Mouse (Mus musculus) kidney, postnatal 10 days (tissue): ENCODE data around the gene Cd248.
A peak's percentile ranks its signal among the peaks of the same experiment; 100 is the strongest.

Source experiments
- DNase-seq: peaks from one replicate; pipeline ENCODE4 v3.0.0; 2021; ENCODE audit warnings: mixed read lengths

Gene Cd248

DNA sequence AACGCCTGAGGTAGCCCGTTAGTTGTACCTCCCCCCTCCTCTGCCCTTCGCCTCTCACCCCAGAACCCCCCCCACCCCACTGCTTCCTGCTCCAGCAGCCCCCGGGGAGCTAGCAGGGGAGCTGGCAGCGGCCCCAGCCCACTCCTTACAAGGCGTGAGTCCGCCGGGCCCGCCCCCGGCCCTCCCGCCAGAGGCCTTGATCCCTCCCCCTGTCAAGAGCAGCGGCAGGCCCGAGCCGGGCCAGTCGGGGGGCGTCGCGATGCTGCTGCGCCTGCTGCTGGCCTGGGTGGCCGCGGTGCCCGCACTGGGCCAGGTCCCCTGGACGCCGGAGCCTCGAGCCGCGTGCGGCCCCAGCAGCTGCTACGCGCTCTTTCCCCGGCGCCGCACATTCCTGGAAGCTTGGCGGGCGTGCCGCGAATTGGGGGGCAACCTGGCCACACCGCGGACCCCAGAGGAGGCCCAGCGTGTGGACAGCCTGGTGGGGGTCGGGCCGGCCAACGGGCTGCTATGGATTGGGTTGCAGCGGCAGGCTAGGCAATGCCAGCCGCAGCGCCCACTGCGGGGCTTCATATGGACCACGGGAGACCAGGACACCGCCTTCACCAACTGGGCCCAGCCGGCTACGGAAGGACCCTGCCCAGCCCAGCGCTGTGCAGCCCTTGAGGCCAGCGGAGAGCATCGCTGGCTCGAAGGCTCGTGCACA lies at the start of gene Cd248:
Cd248 (plus strand) TSS at position 212 of the 703 bp plus-strand sequence.
- DNase-seq: peak; percentile 92

DNA sequence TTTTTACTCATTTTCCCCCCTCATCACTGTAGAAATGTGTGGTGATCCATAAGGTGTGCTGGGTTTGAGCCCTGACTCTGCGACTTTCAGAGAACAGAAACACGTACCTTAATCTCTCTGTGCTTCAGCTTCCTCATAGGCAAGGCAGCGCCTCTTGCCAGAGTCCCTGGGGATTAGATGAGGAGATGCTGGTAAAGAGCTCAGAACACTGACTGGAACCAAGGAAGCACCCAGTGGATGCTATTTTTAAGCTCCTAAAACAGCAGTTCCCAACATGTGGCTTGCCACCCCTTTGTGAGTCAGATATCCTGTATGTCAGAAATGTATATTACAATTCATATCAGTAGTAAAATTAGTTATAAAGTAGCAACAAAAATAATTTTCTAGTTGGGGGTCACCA lies 49.7 kb upstream of the Cd248 start:
- no peak for DNase-seq

- no peak for DNase-seq
Measured at GRCm38 (mm10) chr19:5021416-5021815, 46.5 kb upstream of the Cd248 start.

DNA sequence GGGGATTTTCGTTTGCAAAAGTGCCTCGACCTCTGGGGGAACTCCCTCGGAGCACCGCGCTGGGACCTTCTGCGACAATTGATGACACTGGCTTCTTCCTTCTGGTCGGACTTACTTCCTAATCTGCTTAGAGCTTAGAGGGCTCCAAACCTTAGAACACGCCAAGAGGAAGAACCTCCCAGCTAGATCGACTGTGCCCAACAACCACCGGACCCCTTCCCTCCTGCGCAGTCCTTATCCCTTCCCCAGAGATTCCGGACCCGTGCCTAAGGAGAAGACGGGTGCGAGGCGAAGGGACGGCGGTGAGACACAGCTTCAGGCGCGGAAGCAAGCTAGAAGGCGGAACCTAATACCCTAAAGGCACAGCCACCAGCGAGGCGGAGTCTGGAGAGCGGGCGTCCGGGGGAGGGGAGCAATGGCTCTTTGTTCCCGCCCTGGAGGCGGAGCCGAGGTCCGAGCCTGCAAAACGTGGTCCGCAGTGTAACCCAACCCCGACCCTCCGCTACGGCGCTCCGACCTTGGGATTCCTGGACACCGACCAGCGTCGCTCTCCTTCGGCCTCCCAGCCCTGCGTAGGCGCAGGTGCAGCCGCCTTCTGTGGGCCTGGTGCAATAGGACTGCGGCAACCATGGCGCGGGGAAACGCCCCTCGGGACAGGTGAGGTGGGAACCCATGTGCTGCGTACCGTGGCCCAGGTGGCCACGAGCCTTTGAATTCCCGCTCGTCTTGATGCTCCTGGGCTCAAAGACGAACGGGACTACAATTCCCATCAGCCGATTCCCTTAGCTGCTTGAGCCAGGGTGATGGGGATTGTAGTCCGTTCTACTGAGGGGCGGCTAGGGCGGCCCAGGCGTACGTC lies 44.0 kb upstream of the Cd248 start, which contains the start of gene Slc29a2:
Slc29a2 (plus strand) TSS at position 240 of the 859 bp plus-strand sequence.
- peak; percentile 95 for DNase-seq

DNA sequence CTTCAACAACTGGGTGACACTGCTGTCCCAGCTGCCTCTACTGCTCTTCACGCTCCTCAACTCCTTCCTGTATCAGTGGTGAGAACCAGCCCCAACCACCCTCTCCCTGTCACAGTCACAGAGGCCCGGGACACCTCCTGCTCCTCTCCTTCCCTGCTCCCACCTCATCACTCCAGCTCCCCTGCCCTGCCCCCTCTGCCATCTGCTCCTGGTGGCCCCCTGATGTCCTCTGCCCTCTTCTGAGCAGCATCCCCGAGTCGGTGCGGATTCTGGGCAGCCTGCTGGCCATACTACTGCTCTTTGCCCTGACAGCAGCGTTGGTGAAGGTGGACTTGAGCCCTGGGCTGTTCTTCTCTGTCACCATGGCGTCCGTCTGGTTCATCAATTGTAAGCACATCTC lies 41.8 kb upstream of the Cd248 start:
- no peak for DNase-seq

DNA sequence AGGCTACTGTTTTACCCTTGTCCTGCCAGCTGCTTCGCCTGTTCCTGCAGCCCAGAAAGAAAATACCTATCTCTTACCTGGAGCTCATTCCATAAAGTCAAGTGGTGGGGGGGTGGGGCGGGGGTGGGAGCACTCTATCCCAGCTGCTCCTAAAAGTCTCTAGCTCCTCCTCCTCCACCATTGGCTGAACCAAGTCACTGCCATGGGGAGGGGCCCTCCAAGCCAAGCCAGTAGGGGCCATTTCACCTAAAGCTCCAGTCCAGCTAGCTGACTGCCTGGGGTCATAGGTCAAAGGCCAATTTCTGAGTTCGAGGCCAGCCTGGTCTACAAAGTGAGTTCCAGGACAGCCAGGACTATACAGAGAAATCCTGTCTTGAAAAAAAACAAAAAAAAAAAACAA lies 35.2 kb upstream of the Cd248 start:
- DNase-seq: no peak

- DNase-seq: no peak
Measured at GRCm38 (mm10) chr19:5036577-5036976, 31.3 kb upstream of the Cd248 start.

DNA sequence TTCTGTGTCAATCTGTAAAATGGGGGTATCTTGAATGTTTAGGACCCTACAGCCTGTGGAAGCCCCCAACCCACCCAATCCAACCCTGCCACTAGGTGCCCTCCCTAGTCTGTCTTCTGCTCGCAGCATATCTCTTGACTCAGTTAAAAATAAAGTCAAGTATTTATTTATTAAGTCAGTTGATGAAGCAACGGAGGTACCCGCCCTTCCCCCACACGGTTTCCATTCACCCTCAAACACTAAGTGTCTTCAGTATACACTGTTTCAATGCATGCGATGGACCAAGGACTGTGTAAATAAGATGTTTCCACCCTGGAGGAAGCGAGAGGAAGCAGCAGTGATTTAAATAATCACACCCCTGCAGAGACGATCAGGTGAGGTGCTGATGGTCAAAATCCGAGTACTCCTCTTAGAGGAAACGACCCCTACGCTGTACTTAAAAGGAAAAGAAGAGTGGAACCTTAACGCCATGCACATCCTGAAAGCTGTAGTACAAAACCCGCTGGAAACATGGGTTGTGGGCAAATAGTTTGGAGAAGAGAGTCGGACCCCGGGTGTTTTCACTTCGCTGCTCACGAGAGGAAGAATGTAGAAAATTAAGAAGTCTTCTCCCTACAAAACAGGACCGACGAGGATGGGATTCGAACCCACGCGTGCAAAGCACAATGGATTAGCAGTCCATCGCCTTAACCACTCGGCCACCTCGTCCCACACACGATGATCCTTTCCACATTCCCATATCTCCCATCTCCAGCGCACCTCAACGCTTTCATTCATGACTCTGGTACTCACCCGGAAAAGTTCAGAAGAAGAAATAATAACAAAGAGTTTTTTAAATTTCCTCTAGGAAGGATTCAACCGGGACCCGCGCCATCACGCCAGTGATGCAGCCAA lies 30.0 kb upstream of the Cd248 start:
- DNase-seq: peak; percentile 87

GRCm38 (mm10) chr19:5038709-5039156 lies 29.1 kb upstream of the Cd248 start, which contains the start of the genes B4gat1 and AC124502.3:
Gene B4gat1, plus strand, starts transcription at chr19:5038826.
Gene AC124502.3, plus strand, starts transcription at chr19:5038891.
- DNase-seq: peak; percentile 94

DNA sequence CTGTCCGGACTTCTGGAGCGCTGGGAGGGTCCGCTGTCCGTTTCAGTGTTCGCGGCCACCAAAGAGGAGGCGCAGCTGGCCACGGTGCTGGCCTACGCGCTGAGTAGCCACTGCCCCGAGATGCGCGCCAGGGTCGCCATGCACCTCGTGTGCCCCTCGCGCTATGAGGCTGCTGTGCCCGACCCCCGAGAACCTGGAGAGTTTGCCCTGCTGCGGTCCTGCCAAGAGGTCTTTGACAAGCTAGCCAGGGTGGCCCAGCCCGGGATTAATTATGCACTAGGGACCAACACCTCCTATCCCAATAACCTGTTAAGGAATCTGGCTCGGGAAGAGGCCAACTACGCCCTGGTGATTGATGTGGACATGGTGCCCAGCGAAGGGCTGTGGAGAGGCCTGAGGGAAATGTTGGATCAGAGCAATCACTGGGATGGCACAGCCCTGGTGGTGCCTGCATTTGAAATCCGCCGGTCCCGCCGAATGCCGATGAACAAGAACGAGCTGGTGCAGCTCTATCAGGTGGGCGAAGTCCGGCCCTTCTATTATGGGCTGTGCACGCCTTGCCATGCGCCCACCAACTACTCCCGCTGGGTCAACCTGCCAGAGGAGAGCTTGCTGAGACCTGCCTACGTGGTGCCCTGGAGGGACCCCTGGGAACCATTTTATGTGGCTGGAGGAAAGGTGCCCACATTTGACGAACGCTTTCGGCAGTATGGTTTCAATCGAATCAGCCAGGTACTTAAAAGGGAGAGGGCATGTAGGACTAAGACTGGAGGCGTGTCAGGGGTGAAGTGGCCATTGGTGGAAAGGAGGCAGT lies 28.4 kb upstream of the Cd248 start:
- DNase-seq: peak; percentile 48

DNA sequence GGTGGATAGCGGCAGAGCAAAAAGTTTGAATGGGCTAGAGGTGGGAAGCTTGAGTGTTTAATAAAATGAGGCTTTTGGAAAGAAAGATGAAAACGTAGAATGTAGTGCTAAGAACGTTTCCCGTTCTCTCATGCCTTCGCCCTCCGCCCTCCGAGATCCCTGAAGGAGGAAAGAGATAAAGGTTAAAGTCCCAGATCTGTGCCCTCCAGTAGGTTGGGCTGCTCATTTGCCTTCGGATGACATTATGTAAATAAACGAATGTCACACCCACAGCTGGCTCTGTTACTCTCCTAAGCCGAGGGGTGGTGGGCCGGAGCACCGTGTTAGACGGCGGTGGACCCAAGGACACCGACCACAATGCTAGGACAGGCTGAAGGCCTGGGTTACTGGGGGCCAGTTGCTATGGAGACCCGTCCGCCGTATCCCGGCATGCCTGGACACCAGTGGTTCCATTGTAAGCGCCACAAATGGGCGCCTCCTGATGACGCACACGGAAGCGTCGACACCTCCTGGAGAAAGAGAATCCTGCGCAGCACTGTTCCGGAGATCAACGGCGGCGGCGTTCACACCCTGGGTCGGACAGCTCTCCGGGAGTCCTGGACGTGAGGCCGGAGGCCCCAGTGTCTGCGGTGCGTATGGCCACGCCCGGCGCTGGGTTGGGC lies 26.9 kb upstream of the Cd248 start, which contains the start of gene Brms1:
Brms1 (plus strand) TSS at position 493 of the 662 bp plus-strand sequence.
- peak; percentile 97 for DNase-seq

- no peak for DNase-seq
Measured at GRCm38 (mm10) chr19:5041588-5041987, 26.3 kb upstream of the Cd248 start.

- no peak for DNase-seq
Measured at GRCm38 (mm10) chr19:5045531-5045930, 22.3 kb upstream of the Cd248 start.

- DNase-seq: no peak
Measured at GRCm38 (mm10) chr19:5048138-5049056, 19.5 kb upstream of the Cd248 start.

- no peak for DNase-seq
Measured at GRCm38 (mm10) chr19:5049325-5049724, 18.6 kb upstream of the Cd248 start.

- peak; percentile 68 for DNase-seq
Measured at GRCm38 (mm10) chr19:5050047-5050905, 17.6 kb upstream of the Cd248 start, which contains the start of gene Rin1. Gene Rin1, plus strand, starts transcription at chr19:5050481.

- no peak for DNase-seq
Measured at GRCm38 (mm10) chr19:5051031-5051430, 16.8 kb upstream of the Cd248 start.

DNA sequence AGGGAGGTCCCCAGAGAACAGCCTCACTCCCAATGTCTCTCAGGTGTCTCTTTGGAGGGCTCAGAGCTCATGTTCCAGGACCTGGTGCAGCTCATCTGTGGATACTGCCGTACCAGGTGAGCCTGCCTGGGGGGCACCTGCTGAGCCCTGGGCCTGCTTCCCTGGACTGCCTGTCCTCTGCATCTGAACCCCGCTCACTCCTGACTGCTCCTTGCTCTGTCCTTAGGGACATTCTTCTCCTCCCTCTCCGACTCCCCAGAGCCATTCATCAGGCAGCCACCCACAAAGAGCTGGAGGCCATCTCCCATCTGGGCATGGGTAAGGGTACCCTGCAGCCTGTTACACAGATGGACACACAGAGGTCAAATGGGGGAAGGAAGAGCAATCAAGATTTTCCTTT lies 16.4 kb upstream of the Cd248 start:
- no peak for DNase-seq
